Mouse (Mus musculus) bone marrow macrophage, adult 2 months (primary cell): ENCODE data around the gene Pou6f1.

Experiments used
- CTCF ChIP-seq: IDR thresholded peaks from 2 replicates; pipeline ENCODE4 v1.5.1; 2012; ENCODE audit warnings: low read depth, mild to moderate bottlenecking, low read length, moderate library complexity
- POLR2A ChIP-seq: IDR thresholded peaks from 2 replicates; pipeline ENCODE4 v1.6.1; 2012; ENCODE audit warnings: mild to moderate bottlenecking, low read depth, low read length, borderline replicate concordance

DNA sequence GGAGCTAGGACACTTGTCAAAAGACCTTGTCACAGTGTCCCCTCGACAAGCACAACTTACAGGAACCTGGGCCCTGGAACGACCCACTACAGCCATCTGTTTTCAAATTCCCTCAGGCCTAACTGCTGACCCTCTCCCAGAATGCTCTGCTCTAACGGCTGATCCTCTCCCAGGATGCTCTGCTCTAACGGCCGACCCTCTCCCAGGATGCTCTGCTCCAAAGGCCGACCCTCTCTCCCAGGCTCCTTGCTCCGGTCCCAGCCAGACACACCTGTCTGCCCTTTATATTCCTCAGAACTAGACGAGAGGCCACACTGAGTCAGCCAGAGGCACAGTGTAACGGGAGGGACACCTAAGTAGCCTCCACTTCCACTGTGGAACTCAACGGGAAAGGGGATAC is 19.7 kb downstream of the Pou6f1 start:
- TF ChIP-seq CTCF, result no peak
- TF ChIP-seq POLR2A, result no peak
